Mouse (Mus musculus): ENCODE data around the gene Sac3d1. TPM values are rescaled to one million over a fixed set of nuclear protein-coding genes. Genes with fewer than 3 reads are reported as not detected.

Gene Sac3d1
- polyA plus RNA-seq, 2 experiments, result 18.4 to 22.7 TPM

- Histone ChIP-seq H3K9me3 (ENCODE audit: control insufficient read depth, low read length) (no peaks in the 10 kb centered on the region), H3K27ac (no peak overlapping the region), H3K36me3 (replicated peaks; ENCODE audit: control insufficient read depth, insufficient read depth, low read depth) (0 out of 2 replicates have a peak, but pooled peaks cover 3% of the 10 kb centered on the region), H3K27me3 (ENCODE audit: control insufficient read depth, insufficient read depth, low read length) (no peaks in the 10 kb centered on the region), H3K4me3 (ENCODE audit: insufficient read depth in 1 of 2, low read depth in 2 of 2, low read length in 2 of 2) (no peak overlapping the region), H3K4me1 (replicated peaks; ENCODE audit: control insufficient read depth in 2 of 2, insufficient read depth in 2 of 2, low read length in 1 of 2) (peaks cover 5 to 7% of the 10 kb centered on the region in 2 experiments), H3K4me2 (ENCODE audit: low read depth) (no peak overlapping the region), H3K9ac (replicated peaks) (no peak overlapping the region)
- TF ChIP-seq EP300 (IDR thresholded peaks at IDR 0.05; ENCODE audit: low read depth) (no peak), CTCF (IDR thresholded peaks at IDR 0.05; ENCODE audit: low read depth) (no peak)
- ATAC-seq (ENCODE audit: insufficient read depth), result no peak
- DNase-seq (ENCODE audit: low read depth in 3 of 3, low spot score in 3 of 3), result no peak
- WGBS (ENCODE audit: insufficient replicate concordance), result 87% methylated on average over 31 of the region's 31 CpGs
These were observed 47.7 kb downstream of the Sac3d1 start for GRCm38 (mm10) chr19:6070571-6071250.

GRCm38 (mm10) chr19:6069851-6070250 lies 48.6 kb downstream of the Sac3d1 start:
- TF ChIP-seq CTCF (IDR thresholded peaks at IDR 0.05; ENCODE audit: low read depth) (no peak), EP300 (IDR thresholded peaks at IDR 0.05; ENCODE audit: low read depth) (no peak)
- 0 out of 2 replicates have a peak, but pooled peaks cover 3% of the 10 kb centered on the region for H3K36me3 ChIP-seq (replicated peaks; ENCODE audit: control insufficient read depth, insufficient read depth, low read depth)
- H3K4me2 ChIP-seq (ENCODE audit: low read depth), result no peak overlapping the region
- H3K9ac ChIP-seq (replicated peaks), result no peak overlapping the region
- 80% methylated on average over 10 of the region's 10 CpGs for WGBS (ENCODE audit: insufficient replicate concordance)
- DNase-seq (ENCODE audit: low read depth in 3 of 3, low spot score in 3 of 3), result no peak
- H3K27me3 ChIP-seq (ENCODE audit: control insufficient read depth, insufficient read depth, low read length), result no peaks in the 10 kb centered on the region
- H3K27ac ChIP-seq, result no peak overlapping the region
- no peak overlapping the region for H3K4me3 ChIP-seq (ENCODE audit: insufficient read depth in 1 of 2, low read depth in 2 of 2, low read length in 2 of 2)
- H3K4me1 ChIP-seq (replicated peaks; ENCODE audit: control insufficient read depth in 2 of 2, insufficient read depth in 2 of 2, low read length in 1 of 2), result peaks cover 5 to 7% of the 10 kb centered on the region in 2 experiments
- no peak for ATAC-seq (ENCODE audit: insufficient read depth)
- no peaks in the 10 kb centered on the region for H3K9me3 ChIP-seq (ENCODE audit: control insufficient read depth, low read length)

- WGBS (ENCODE audit: insufficient replicate concordance), result 67% methylated on average over 4 of the region's 4 CpGs
- Histone ChIP-seq H3K9ac (replicated peaks) (no peak overlapping the region), H3K4me2 (ENCODE audit: low read depth) (no peak overlapping the region), H3K36me3 (replicated peaks; ENCODE audit: control insufficient read depth, insufficient read depth, low read depth) (0 out of 2 replicates have a peak, but pooled peaks cover 3% of the 10 kb centered on the region), H3K27me3 (ENCODE audit: control insufficient read depth, insufficient read depth, low read length) (no peaks in the 10 kb centered on the region), H3K9me3 (ENCODE audit: control insufficient read depth, low read length) (no peaks in the 10 kb centered on the region), H3K4me3 (ENCODE audit: insufficient read depth in 1 of 2, low read depth in 2 of 2, low read length in 2 of 2) (no peak overlapping the region), H3K27ac (no peak overlapping the region), H3K4me1 (replicated peaks; ENCODE audit: control insufficient read depth in 2 of 2, insufficient read depth in 2 of 2, low read length in 1 of 2) (peaks cover 5 to 7% of the 10 kb centered on the region in 2 experiments)
- DNase-seq (ENCODE audit: low read depth in 3 of 3, low spot score in 3 of 3) (no peak), ATAC-seq (ENCODE audit: insufficient read depth) (no peak)
- TF ChIP-seq EP300 (IDR thresholded peaks at IDR 0.05; ENCODE audit: low read depth) (no peak), CTCF (IDR thresholded peaks at IDR 0.05; ENCODE audit: low read depth) (no peak; the same call in 1 of the 2 replicates)
These were observed 49.5 kb downstream of the Sac3d1 start for GRCm38 (mm10) chr19:6068951-6069350.

- Histone ChIP-seq H3K4me2 (ENCODE audit: low read depth) (peak within 1 kb of the TSS; percentile 88), H3K27ac (peak within 1 kb of the TSS; percentile 56), H3K4me1 (replicated peaks; ENCODE audit: control insufficient read depth in 2 of 2, insufficient read depth in 2 of 2, low read length in 1 of 2) (peaks cover 5 to 7% of the 10 kb centered on the region in 2 experiments), H3K27me3 (ENCODE audit: control insufficient read depth, insufficient read depth, low read length) (no peaks in the 10 kb centered on the region), H3K36me3 (replicated peaks; ENCODE audit: control insufficient read depth, insufficient read depth, low read depth) (0 out of 2 replicates have a peak, but pooled peaks cover 3% of the 10 kb centered on the region), H3K4me3 (ENCODE audit: insufficient read depth in 1 of 2, low read depth in 2 of 2, low read length in 2 of 2) (peak within 1 kb of the TSS; percentile 51 to 60), H3K9me3 (ENCODE audit: control insufficient read depth, low read length) (no peaks in the 10 kb centered on the region), H3K9ac (replicated peaks) (peak within 1 kb of the TSS; percentile 58)
- TF ChIP-seq EP300 (IDR thresholded peaks at IDR 0.05; ENCODE audit: low read depth) (no peak), CTCF (IDR thresholded peaks at IDR 0.05; ENCODE audit: low read depth) (0 out of 2 replicates have a peak, but pooled peaks have one; percentile 11)
- ATAC-seq (ENCODE audit: insufficient read depth) (peak; percentile 86), DNase-seq (ENCODE audit: low read depth in 3 of 3, low spot score in 3 of 3) (peak; percentile 80 to 84 (median 80))
- WGBS (ENCODE audit: insufficient replicate concordance), result 17% methylated on average over 33 of the region's 33 CpGs
These were observed 50.6 kb downstream of the Sac3d1 start, which contains the start of gene Tm7sf2 for GRCm38 (mm10) chr19:6067724-6068415. TSS of gene Tm7sf2 (minus strand) at chr19:6068373.

Data from liver, embryonic 14.5 days (tissue).